Mouse (Mus musculus) left cerebral cortex, postnatal 4 days (tissue): ENCODE results near the gene Cdx4. TPM values are rescaled to one million over a fixed set of nuclear protein-coding genes. Genes with fewer than 3 reads are reported as not detected.

Experiments used
- DNase-seq: peaks from one replicate; pipeline ENCODE4 v3.0.0-alpha.2; 2022
- intact Hi-C: fragments of 180-260 bp; cut with DNase I; formaldehyde crosslinking; loops from one replicate; pipeline ENCODE4 v1.15.1; 2025
- total RNA-seq, 2 experiments: library from RNA; stranded (reverse); gene quantifications; 2 replicates each; pipeline ENCODE4 v1.2.3; 2021

Gene Cdx4
- total RNA-seq, 2 experiments from 2014 or later, result not detected

GRCm38 (mm10) chrX:103374250-103374649, 53.1 kb downstream of the Cdx4 start:
- DNase-seq, result peak; percentile 24
- intact Hi-C loops, result loop anchor here (5.0 kb wide), 1 partner anchor 117 kb away; no protein-coding TSS in a partner anchor

Other genes with a start within 250 kb of the Cdx4 start
- 10 to 100 TPM; 45.5 to 49.3 TPM for gene Nap1l2, start 134.8 kb upstream of the Cdx4 start, total RNA-seq
- 1 to 10 TPM; 7.5 to 9.2 TPM for gene Chic1, start 35.1 kb downstream of the Cdx4 start, total RNA-seq
- under 1 TPM in 1 of 2 experiments, not detected in 1; 0.60 TPM for gene Tsx, start 93.1 kb downstream of the Cdx4 start, total RNA-seq
- not detected for gene Gm26992, start 100.6 kb downstream of the Cdx4 start, total RNA-seq